Mouse (Mus musculus) colon, adult 2 months (tissue): ENCODE measurements around the gene Mvk. TPM values are rescaled to one million over a fixed set of nuclear protein-coding genes. Genes with fewer than 3 reads are reported as not detected.

ENCODE experiments used
- polyA plus RNA-seq: library from polyadenylated mRNA; depleted of rRNA; stranded (reverse); fragments of >200 nt; gene quantifications from 2 replicates; pipeline ENCODE4 v1.2.3, GENCODE M21; 2012; rRNA removed

The Mvk gene
- polyA plus RNA-seq = 59.8 and 69.7 TPM in 2 replicates

DNA sequence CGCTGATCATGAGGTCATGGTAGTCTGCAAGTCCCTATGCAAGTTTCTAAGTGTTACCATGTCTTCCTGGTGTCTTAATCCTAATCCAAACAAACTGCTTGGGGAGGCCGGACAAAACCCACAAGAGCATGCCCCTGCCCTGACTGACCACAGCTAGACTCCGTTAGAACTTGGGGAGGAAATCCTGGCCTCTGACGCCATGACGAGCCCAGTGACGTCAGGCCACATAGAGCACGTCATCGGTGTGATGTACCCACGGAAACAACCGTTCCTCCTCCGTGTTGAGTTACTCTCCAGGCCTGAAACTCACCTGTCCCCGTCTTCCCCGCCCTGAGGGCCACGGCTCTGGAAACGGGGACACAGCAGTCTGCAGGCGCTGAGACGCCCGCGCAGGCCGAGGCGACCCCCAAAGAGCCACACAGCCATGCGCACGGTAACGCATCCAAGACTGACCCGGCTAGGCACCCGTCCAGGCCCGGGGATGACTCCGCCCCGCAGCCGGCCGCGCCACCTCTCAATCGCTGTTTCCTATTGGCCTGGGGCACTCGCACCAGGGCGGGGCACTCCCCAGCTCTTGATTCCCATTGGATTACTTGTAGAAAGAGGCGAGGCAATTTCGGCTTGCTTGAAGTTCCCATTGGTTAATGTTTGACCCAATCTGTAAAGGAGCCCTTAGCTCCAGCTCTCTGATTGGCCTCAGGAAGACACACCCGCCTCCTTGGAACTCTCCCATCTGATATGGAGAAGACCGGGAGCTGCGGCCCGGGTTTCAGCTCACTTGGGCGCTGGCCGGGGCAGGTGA, at the start of gene Mvk, which contains the start of gene Mmab:
Gene Mvk, plus strand, starts transcription at position 704 of the 802 bp plus-strand sequence.
Gene Mmab, minus strand, starts transcription at position 495 of the 802 bp plus-strand sequence.

Other genes with a start within 250 kb of the Mvk start
- gene Foxn4, start 170.5 kb upstream of the Mvk start, polyA plus RNA-seq = not detected in 2 replicates
- 0.73 and 0.90 TPM in 2 replicates for gene Myo1h, start 155.1 kb upstream of the Mvk start, polyA plus RNA-seq
- 136 and 148 TPM in 2 replicates for gene Kctd10, start 63.8 kb upstream of the Mvk start, polyA plus RNA-seq
- 83.3 and 89.1 TPM in 2 replicates for gene Ube3b, start 63.7 kb upstream of the Mvk start, polyA plus RNA-seq
- gene Mmab, start 209 bp upstream of the Mvk start, polyA plus RNA-seq = 13.7 and 15.2 TPM in 2 replicates
- 9.3 and 9.9 TPM in 2 replicates for gene Fam222a, start 123.7 kb downstream of the Mvk start, polyA plus RNA-seq
- 3.4 and 3.8 TPM in 2 replicates for gene Trpv4, start 214.2 kb downstream of the Mvk start, polyA plus RNA-seq
- 194 TPM in 2 replicates for gene Gltp, start 246.7 kb downstream of the Mvk start, polyA plus RNA-seq